Mouse (Mus musculus) small intestine, adult 2 months (tissue): ENCODE results near the gene Eno3.

ENCODE experiments used
- CTCF ChIP-seq: fragments of 200-500 bp; IDR thresholded peaks from 2 replicates; pipeline ENCODE4 v1.5.1; 2012; ENCODE audit warnings: low read depth, mild to moderate bottlenecking, control low read depth, inconsistent platforms, low read length, moderate library complexity, mixed read lengths; ENCODE audit not compliant: insufficient replicate concordance, insufficient read length; ENCODE audit errors: extremely low read depth
- POLR2A ChIP-seq: fragments of 200-500 bp; IDR thresholded peaks from 2 replicates; pipeline ENCODE4 v1.6.1; 2012; ENCODE audit warnings: low read depth, mild to moderate bottlenecking, control low read depth, inconsistent platforms, low read length, moderate library complexity

DNA sequence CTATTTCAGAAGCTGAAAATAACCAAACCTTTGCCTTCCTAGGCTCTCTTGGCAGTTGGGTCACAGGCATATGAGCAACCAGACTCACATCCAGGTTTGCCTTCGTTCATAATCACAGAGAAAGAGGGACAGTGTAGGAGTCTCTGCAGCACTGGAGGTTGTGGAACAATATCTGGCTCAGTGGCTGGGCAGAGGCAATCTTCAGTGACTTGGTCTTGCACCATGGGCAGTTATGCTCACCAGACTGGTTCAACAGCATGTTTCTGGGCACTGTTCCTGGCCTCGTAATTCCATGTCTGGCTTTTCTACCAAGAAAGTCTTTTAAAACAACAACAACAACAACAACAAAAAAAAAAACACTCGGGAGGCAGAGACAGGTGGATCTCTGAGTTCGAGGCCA lies 21.4 kb upstream of the Eno3 start:
- TF ChIP-seq CTCF (no peak), POLR2A (no peak)
